Mouse (Mus musculus) neural tube, embryonic 14.5 days (tissue): ENCODE data around the gene Cacna1s. TPM values are rescaled to one million over a fixed set of nuclear protein-coding genes. Genes with fewer than 3 reads are reported as not detected.

Experiments used
- ATAC-seq: fragments of 200-750 bp; cut with Nextera tagmentation; 2 replicates; pipeline ENCODE4 v1.8.0; 2017; ENCODE audit warnings: low read depth, mild to moderate bottlenecking, moderate TSS enrichment, moderate library complexity
- H3K27ac ChIP-seq: fragments of 300-500 bp; sonication (generic); 2 replicates; pipeline ENCODE4 v1.5.1; 2014; ENCODE audit warnings: low read depth, mild to moderate bottlenecking, control low read depth, low read length, moderate library complexity, mixed read lengths
- H3K27me3 ChIP-seq: fragments of 300-500 bp; sonication (generic); 2 replicates; pipeline ENCODE4 v1.6.1; 2014; ENCODE audit warnings: low read length; ENCODE audit not compliant: control insufficient read depth, insufficient read depth
- H3K36me3 ChIP-seq: fragments of 300-500 bp; sonication (generic); 2 replicates; pipeline ENCODE4 v1.6.1; 2014; ENCODE audit warnings: low read length, mixed read lengths; ENCODE audit not compliant: control insufficient read depth, insufficient read depth
- H3K4me1 ChIP-seq: fragments of 300-500 bp; sonication (generic); 2 replicates; pipeline ENCODE4 v1.6.1; 2014; ENCODE audit warnings: low read length; ENCODE audit not compliant: control insufficient read depth, insufficient read depth
- H3K4me2 ChIP-seq: fragments of 300-500 bp; sonication (generic); 2 replicates; pipeline ENCODE4 v1.6.1; 2014; ENCODE audit warnings: mild to moderate bottlenecking, low read depth, low read length, control low read depth
- H3K4me3 ChIP-seq: fragments of 300-500 bp; sonication (generic); 2 replicates; pipeline ENCODE4 v1.5.1; 2014; ENCODE audit warnings: low read depth, low read length, control low read depth, mixed read lengths
- H3K9ac ChIP-seq: fragments of 300-500 bp; sonication (generic); replicated peaks from 2 replicates; pipeline ENCODE4 v1.6.1; 2014; ENCODE audit warnings: low read depth, mild to moderate bottlenecking, control low read depth, low read length, mixed read lengths
- H3K9me3 ChIP-seq: fragments of 300-500 bp; sonication (generic); 2 replicates; pipeline ENCODE4 v1.6.1; 2016; ENCODE audit warnings: low read length; ENCODE audit not compliant: control insufficient read depth
- WGBS: fragments of 180-500 bp; shearing (Covaris S2); extraction: QIAGEN DNeasy Blood & Tissue Kit; methylation state at CpG from one replicate; pipeline ENCODE4 v1.1.7; 2014; 5-methylcytosine and 5-hydroxymethylcytosine counted together
- polyA plus RNA-seq: library from polyadenylated mRNA; unstranded; fragments of >200 nt; fragmentation: Nextera tagmentation; extraction: Ambion mirVana; gene quantifications from 2 replicates; pipeline ENCODE4 v1.2.1, GENCODE M21; 2014

The Cacna1s gene
- polyA plus RNA-seq, 1 experiment from 2014 or later: 0.20 TPM

GRCm38 (mm10) chr1:136161333-136161921 lies 108.9 kb downstream of the Cacna1s start:
- Histone ChIP-seq H3K36me3 (peaks cover 89% of the 10 kb centered on the region), H3K27ac (no peak overlapping the region), H3K27me3 (no peaks in the 10 kb centered on the region), H3K4me2 (no peak overlapping the region), H3K9me3 (no peaks in the 10 kb centered on the region), H3K4me3 (no peak overlapping the region), H3K9ac (no peak overlapping the region), H3K4me1 (no peaks in the 10 kb centered on the region)
- ATAC-seq: no peak
- WGBS: 93% methylated on average over 7 of the region's 7 CpGs

DNA sequence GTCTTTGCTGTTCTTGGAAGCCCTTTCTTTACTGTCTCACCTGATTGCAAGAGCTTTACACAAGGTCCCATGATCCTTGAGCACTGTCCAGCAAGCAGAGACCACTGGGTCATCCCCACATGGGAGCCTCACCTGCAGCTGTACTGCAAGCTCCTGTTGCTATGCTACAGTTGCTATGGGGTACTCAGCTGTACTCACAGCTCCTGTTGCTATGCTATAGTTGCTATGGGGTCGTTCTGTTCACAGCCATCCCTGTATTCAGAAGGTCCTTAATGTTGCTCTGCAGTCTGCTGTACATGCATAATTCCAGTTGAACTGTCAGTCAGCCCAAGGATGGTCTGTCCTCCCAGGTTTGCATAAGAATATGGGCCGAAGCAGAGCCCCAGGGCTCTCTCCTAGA lies 112.9 kb downstream of the Cacna1s start:
- ATAC-seq: no peak
- no peak overlapping the region for H3K4me3 ChIP-seq
- 49% methylated on average over 2 of the region's 2 CpGs for WGBS
- H3K9ac ChIP-seq: no peak overlapping the region
- H3K36me3 ChIP-seq: peaks cover 78% of the 10 kb centered on the region
- H3K4me1 ChIP-seq: no peaks in the 10 kb centered on the region
- no peak overlapping the region for H3K4me2 ChIP-seq
- no peak overlapping the region for H3K27ac ChIP-seq
- no peaks in the 10 kb centered on the region for H3K27me3 ChIP-seq
- H3K9me3 ChIP-seq: no peaks in the 10 kb centered on the region

DNA sequence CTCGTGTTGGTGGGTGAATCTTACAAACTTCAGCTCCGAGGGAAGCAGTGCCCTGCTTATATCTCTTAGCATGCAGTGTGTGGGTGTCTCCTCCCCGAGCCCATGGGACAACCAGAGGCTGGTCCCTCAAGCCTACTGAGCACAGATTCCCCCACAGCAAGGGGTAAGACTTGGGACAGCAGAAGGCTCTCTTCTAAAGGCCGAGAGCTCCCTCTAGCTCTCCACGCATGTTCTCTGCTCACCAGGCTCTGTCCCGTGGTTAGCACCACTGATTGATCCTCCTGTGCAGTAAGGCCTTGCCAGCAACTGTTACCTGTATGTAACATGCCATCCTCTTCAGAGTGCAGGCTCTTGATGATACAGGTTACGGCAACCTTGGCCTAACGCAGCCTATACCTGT lies 115.1 kb downstream of the Cacna1s start:
- no peaks in the 10 kb centered on the region for H3K9me3 ChIP-seq
- H3K4me1 ChIP-seq: no peaks in the 10 kb centered on the region
- H3K27ac ChIP-seq: no peak overlapping the region
- H3K36me3 ChIP-seq: peaks cover 79% of the 10 kb centered on the region
- no peaks in the 10 kb centered on the region for H3K27me3 ChIP-seq
- H3K4me3 ChIP-seq: no peak overlapping the region
- ATAC-seq: no peak
- 76% methylated on average over 8 of the region's 8 CpGs for WGBS
- no peak overlapping the region for H3K4me2 ChIP-seq
- no peak overlapping the region for H3K9ac ChIP-seq

Other genes starting within 250 kb of the Cacna1s start
- 0.35 and 0.66 TPM in 2 replicates for gene Lad1, start 234.2 kb upstream of the Cacna1s start, polyA plus RNA-seq
- 2.1 TPM in 1 of 2 replicates, not detected in the other for gene Tnnt2, start 216.4 kb upstream of the Cacna1s start, polyA plus RNA-seq
- gene Pkp1, start 133.5 kb upstream of the Cacna1s start, polyA plus RNA-seq: not detected in 2 replicates
- gene Igfn1, start 46.4 kb upstream of the Cacna1s start, polyA plus RNA-seq: 0.08 TPM in 1 of 2 replicates, not detected in the other
- 69.9 and 115 TPM in 2 replicates for gene Tmem9, start 44.6 kb upstream of the Cacna1s start, polyA plus RNA-seq
- gene Ascl5, start 1.9 kb upstream of the Cacna1s start, polyA plus RNA-seq: not detected in 2 replicates
- gene Kif21b, start 78.6 kb downstream of the Cacna1s start, polyA plus RNA-seq: 43.1 and 54.5 TPM in 2 replicates
- gene Mroh3, start 160.1 kb downstream of the Cacna1s start, polyA plus RNA-seq: not detected in 2 replicates
- 2.3 and 2.6 TPM in 2 replicates for gene Inava, start 181.5 kb downstream of the Cacna1s start, polyA plus RNA-seq
- gene Gpr25, start 208.1 kb downstream of the Cacna1s start, polyA plus RNA-seq: 0.67 and 0.70 TPM in 2 replicates